Mouse (Mus musculus) thymus, postnatal 10 days (tissue): ENCODE results near the gene St3gal3.

ENCODE experiments used
- DNase-seq, 2 experiments: peaks; one replicate each; pipeline ENCODE4 v3.0.0; 2021; ENCODE audit warnings: low spot score in 2 of 2

The St3gal3 gene

GRCm38 (mm10) chr4:118141511-118141910 is 6.8 kb upstream of the St3gal3 start:
- no peak for DNase-seq

DNA sequence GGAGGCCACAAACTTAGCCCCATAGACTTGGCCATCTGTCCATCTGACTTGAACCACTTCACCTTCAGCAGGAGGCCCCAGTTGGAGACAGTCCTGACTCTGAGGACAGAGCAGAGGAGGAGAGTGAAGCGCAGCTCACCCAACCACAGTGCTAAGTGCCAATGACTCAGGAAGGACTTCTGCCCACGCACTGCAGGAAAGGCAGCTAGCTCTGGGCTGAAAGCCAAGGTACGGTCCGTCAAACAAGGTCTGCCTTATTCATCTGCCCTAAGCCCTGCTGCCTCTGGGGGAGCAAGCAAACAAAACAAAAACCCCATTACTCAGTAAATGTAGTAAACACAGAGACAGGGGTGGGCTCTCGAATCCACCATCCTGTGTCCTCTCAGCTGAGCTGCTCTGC is 4.2 kb upstream of the St3gal3 start:
- DNase-seq: no peak

GRCm38 (mm10) chr4:118137857-118138256 is 3.1 kb upstream of the St3gal3 start:
- no peak for DNase-seq

- no peak for DNase-seq
Measured at GRCm38 (mm10) chr4:118137311-118137710, 2.6 kb upstream of the St3gal3 start.

DNA sequence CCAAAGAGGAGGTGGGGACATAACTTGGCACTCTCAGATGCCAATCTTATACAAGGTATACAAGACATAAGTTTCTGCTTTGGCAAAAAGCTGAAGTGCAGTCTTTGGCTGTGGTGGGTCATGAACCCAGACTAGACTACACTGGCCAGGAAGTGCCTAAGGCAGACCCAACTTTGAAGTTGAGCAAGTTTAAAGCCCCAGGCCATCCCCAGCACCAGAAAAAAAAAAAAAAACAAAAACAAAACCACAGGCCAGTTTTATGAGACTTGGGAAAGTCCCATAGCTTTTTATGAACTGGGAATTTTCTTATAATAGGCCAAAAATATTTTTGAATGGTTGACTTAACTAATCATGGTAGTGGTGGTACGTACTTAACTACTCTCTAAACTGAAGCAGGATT is 700 bp upstream of the St3gal3 start:
- no peak for DNase-seq

DNA sequence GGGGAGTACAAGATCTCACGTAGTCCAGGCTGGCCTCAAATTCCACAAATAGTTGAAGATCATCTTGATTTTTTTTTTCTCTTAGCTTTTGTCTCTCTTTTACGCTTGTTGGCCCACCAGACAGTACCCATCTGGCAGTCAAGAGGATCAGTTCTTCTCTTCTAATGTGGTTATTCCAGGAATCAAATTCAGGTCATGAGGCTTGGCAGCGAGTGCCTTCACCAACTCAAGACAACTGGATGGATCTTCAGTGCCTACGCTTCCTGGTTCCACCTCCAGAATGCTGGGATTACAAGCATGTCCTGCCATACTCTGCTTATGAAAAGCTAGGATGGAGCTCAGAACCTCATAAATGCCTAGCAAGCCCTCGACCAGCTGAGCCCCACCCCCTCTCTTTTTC is 3.4 kb downstream of the St3gal3 start:
- DNase-seq: no peak

DNA sequence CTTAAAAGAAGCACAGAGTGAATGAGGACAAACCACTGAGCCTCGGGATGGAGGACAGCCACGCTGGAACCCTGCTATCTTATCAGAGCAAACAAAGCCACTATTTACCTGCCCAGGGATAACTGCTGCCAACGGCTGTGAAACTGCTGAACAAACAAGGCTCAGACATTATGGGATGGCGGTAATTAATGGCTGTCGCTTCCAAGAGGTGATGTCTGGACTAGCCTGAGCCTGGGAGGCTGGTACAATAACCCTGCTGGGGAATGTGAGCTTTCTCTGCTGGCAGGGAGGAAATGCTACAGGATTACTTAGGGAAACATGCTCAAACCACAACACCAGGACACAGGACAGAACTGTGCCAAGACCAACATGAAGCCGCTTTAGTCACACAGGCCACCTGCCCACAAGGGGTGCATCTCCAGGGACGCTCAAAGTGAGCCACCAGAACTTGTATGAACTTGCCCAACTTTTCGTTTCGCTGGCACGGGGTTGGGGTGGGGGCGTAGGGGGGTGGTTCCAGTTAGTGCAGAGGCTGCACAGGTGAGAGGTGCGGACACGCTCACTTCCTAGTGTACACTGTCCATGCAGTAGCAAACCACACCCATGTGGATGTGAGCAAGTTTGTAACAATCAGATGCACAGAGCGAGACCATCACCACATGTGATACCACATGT is 11.5 kb downstream of the St3gal3 start:
- DNase-seq: no peak

DNA sequence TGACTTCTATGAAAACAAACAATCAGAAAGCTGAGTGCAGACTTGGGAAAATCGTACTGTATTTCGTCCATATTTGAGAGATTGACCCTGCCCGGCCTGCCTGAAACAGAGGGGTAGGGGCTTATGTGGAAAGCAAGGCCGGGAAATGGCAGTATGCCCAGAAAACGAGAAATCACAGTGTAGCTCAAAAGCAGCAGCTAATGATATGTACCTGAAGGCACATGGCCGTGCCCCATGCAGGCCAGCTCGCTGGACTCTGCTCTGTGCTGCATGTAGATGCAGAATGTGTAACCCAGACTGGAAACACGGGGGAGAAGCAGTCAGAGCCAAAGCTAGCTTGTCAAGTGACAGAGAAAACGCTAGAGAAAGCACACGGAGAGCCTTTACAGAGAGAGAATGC is 12.6 kb downstream of the St3gal3 start:
- no peak for DNase-seq

DNA sequence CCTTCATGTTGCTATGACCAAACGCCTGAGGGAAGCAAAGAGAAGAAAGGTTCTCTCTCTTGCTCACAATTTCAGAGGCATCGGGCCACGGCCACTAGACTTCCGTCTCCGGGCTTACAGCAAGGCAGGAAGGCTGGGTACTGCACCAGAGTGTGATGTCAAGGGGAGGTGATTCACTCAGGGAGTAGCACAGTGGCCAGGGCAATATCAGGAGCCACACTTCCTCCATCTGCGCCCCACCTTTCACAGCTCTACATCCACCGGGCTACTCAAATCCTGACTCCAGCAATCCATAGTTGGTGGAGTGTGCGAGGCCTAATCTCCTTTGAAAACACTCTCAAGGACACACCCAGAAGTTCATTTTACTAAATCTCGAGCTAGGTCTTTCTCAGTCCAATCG is 17.1 kb downstream of the St3gal3 start:
- no peak for DNase-seq

GRCm38 (mm10) chr4:118116098-118116497 is 18.6 kb downstream of the St3gal3 start:
- DNase-seq: no peak

GRCm38 (mm10) chr4:118115132-118115531 is 19.6 kb downstream of the St3gal3 start:
- no peak for DNase-seq

DNA sequence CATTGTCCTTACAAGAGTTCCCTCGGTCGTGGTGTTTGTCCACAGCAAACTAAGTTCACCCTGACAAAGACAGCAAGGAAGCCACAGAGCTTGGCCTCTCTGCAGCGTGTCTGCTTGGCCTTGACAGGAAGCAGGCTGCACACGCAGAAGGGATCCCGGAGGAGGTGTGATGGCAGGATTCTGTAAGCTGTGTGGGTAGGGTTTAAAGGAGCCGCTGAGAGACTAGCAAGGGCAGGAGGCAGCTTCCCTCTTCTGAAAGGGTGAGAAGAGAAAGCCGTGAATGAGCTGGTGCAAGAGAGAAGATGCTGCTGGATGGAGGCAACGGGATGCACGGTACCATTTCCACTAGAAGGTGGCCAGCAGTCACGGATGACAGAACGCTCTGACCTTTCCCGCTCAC is 22.1 kb downstream of the St3gal3 start:
- no peak for DNase-seq

- DNase-seq: no peak
Measured at GRCm38 (mm10) chr4:118109649-118110048, 25.1 kb downstream of the St3gal3 start.

DNA sequence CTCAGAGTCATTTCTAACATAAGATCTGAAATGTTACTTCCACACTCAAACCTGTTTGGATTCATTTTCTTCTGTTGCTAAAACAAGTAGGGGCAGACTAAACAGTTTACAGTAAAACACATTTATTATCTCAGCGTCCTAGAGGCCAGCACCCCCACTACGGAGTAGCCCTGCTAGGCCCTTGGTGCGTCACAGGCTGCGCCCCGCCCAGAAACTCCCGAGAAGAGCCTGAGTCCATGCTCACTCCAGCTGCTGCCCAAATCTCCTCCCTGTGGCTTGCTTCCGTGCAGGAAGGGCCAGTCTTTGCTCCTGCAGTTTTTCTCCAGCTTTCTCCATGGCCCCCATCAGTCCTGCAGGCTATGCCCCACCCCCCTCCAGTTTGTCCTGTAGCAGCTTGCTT is 25.9 kb downstream of the St3gal3 start:
- DNase-seq: no peak

DNA sequence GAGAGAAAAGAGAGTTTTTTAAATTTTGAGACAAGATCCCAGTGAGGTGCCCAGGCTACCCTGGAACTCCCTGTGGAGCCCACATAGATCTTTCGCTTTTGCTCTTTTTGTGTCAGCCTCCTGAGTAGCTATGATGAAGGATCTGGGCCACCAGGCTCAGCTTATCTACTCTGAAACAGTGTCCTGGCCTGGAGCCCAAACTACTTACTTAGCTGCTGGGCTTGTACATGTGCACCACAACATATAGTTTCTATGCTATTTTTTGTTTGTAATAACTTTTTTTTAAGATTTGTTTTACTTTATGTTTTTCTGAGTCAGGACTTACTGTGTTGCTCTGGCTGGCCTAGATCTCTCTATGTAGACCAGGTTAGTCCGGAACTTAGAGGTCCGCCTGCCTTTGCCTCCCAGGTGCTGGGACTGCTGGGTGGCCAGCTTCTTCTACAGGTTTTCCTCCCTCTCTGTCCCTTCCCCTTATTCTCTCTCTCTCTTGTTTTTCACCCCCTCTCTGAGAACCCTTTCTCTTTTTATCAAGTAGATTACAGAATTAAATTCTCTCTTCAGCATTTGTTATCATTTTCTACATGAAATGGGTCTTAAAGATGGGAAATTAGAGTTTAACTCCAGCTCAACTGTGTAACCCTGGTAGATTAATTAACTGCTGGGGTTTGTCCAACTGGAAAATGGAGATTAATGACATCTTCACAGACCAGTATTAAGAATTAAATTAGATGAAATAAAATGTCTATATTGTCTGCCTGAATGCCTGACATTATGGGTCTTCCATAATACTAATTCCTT is 29.3 kb downstream of the St3gal3 start:
- DNase-seq: no peak

DNA sequence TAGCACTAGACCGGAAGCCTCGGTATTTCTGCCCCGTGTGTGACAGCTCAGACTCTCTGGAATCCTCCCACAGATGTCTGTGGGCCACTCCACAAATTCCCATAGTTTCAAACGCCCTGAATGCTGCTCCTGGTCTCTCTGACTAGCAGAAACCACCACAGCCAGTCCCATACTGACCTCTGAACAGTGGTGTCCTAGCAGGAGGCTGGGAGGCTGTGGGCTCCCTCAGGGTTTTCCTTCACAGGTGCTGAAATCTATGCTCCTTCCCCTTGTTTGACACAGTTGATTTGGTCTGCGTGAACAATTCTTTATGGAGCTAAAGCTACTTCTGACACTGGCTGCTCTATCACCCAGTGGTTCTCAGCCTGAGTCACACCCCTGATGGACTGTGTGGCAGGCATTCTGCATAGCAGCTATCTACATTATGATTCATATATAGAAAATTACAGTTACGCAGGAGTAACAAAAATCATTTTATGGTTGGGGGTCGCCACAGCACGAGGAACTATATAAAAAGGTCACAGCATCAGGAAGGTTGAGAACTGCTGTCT is 31.4 kb downstream of the St3gal3 start:
- no peak for DNase-seq

DNA sequence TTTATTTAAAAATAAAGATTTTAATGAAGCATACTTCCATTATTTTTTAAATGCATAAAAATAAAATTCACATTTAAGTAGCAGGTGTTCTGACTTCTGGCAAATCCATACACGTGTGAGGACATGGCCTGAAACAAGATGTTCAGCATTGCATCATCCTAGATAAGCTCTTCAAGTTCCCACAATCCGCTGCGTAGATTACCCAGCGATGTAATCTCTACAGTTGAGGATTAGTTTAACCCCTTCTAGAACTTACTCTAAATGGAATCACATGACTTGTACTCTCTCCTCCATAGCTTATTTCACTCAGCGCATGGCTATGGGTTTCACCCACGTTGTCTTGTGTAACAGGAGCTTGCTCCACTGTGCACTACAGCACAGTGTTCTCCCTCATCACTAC is 33.2 kb downstream of the St3gal3 start:
- DNase-seq: no peak

GRCm38 (mm10) chr4:118099637-118100364 is 34.9 kb downstream of the St3gal3 start:
- no peak for DNase-seq

GRCm38 (mm10) chr4:118098571-118098970 is 36.1 kb downstream of the St3gal3 start:
- no peak for DNase-seq

GRCm38 (mm10) chr4:118096069-118096468 is 38.6 kb downstream of the St3gal3 start:
- DNase-seq: no peak

DNA sequence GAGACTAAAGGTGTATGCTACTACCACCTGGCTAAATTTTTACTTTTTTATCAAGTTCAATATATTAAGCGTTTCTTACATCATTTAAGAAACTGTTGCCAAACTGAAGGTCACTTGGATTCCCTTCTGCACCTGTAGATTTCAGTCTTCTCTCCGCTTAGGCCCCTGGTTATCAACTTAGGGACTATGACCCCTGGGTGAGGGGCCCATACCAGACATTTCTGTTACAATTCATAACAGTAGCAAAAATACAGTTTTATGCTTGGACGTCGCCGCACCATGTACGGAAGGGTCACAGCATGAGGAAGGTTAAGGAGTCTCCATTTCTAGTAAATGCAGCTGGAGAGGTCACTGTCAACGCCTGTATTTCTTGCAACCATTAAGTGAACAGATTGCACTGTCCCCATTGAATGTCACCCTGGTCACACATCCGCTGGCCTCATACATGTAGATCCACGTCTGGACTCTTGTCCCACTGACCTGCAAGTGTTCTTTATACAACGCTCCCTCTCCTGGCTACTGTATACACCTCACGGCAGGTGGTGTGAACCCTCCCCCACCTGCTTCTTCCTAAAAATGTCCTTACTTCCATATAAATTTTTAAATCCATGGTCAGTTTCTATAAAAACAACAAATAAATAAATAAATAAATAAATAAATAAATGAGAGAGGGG is 41.8 kb downstream of the St3gal3 start:
- no peak for DNase-seq

- DNase-seq: no peak
Measured at GRCm38 (mm10) chr4:118090449-118090848, 44.3 kb downstream of the St3gal3 start.
